Mouse (Mus musculus): ENCODE results near the gene Meis2.

Meis2 gene

DNA sequence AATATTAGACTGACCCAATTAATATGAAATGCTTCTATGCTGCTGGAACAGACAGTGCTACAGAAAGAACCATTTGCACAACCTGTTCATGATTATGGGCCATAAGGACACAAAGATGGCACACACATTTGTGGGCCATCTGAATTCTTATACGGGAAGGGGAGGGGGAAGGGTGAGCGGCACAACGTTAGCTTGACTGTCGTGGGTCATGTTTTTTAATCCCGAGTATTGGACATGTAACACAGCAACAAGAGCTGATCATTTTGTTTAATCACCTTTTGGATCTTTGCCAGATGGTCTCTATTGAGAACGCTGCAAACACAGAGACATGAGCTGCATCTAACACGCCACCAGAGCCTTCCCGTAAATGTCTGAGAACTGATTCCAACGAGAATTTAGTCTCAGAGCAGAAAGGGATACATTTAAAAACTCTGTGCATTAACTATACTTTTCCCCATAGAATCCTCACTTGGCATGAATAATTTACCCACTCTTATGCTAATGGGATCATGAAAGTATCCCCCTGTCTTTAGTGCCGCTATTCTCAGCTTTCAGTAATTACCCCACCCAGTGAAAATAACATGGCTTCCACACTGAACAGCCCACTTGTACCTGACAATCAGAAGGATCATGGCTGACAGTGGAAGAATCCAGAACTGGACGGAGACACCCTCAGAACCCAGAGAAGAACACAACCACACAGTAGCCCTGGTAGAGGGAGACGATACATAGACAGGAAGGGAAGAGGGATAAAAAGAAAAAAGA lies 22.5 kb downstream of the Meis2 start:
- TF ChIP-seq GATA4 (IDR thresholded peaks at IDR 0.05; ENCODE audit: insufficient replicate concordance, low read length) = no peak

DNA sequence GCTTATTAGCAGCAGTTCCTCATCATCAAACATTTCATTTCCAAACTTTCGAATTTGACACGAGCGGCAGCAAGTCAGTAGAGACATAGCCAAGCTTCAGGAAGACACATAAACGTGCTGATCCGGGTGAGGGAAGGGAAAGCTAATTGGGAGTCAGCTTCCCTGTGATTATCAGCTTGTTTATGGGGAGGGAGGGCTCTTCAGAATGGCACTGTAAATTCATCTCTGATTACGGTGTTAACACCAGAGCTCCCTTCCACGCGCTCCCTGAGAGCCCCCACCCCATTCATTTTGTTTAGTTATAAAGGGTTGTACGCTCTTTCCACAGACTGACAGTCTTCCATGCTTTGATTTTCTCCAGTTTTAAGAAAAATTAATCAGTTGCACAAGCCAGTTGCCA lies 23.2 kb downstream of the Meis2 start:
- TF ChIP-seq GATA4 (IDR thresholded peaks at IDR 0.05; ENCODE audit: insufficient replicate concordance, low read length) = no peak

- no peak for TF ChIP-seq GATA4 (IDR thresholded peaks at IDR 0.05; ENCODE audit: insufficient replicate concordance, low read length)
Measured at GRCm38 (mm10) chr2:116041683-116042262, 23.9 kb downstream of the Meis2 start.

- no peak for TF ChIP-seq GATA4 (IDR thresholded peaks at IDR 0.05; ENCODE audit: insufficient replicate concordance, low read length)
Measured at GRCm38 (mm10) chr2:116035345-116035744, 30.3 kb downstream of the Meis2 start.

DNA sequence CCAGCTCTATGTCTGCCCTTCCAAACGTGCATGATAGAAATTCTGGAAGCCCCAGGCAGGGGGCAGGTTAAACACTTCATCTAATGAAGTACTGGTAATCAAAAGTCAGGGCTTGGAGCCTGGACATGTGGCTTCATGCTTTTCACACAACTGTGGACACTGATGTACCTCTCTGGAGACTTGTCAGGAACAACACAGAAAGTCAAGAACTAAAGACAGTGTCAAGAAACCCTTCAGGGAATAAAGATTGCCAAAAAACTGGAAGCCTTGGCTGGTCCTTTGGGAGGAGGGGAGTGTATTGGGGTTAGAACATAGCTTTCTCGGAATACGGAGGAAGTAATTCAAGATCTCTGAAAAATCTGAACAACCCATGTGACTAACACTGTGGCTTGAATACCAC lies 37.5 kb downstream of the Meis2 start:
- no peak for TF ChIP-seq GATA4 (IDR thresholded peaks at IDR 0.05; ENCODE audit: insufficient replicate concordance, low read length)

GRCm38 (mm10) chr2:116022876-116023275 lies 42.8 kb downstream of the Meis2 start:
- no peak for TF ChIP-seq GATA4 (IDR thresholded peaks at IDR 0.05; ENCODE audit: insufficient replicate concordance, low read length)

DNA sequence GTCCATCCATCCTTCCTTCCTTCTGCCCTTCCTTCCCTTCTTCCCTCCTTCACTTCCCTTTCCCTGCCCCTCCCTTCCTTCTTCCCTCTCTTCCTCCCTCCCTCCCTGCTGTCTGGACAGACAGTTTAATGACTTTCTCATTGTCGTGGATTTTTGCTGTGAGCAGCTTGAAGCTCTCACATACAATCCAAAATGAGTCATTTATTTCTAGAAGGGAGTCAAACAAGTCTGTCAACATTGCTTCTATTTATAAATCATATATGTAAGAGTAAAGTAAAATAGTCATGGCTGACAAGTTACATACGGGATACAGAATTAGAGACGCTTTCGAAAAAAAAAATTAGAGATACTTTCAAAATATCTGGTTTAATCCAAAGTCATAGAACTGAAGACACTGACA lies 43.7 kb downstream of the Meis2 start:
- no peak for TF ChIP-seq GATA4 (IDR thresholded peaks at IDR 0.05; ENCODE audit: insufficient replicate concordance, low read length)

- no peak for TF ChIP-seq GATA4 (IDR thresholded peaks at IDR 0.05; ENCODE audit: insufficient replicate concordance, low read length)
Measured at GRCm38 (mm10) chr2:116021046-116021445, 44.6 kb downstream of the Meis2 start.

- no peak for TF ChIP-seq GATA4 (IDR thresholded peaks at IDR 0.05; ENCODE audit: insufficient replicate concordance, low read length)
Measured at GRCm38 (mm10) chr2:116020451-116020951, 45.1 kb downstream of the Meis2 start.

GRCm38 (mm10) chr2:116019959-116020358 lies 45.7 kb downstream of the Meis2 start:
- TF ChIP-seq GATA4 (IDR thresholded peaks at IDR 0.05; ENCODE audit: insufficient replicate concordance, low read length) = no peak

GRCm38 (mm10) chr2:116019466-116019794 lies 46.2 kb downstream of the Meis2 start:
- TF ChIP-seq GATA4 (IDR thresholded peaks at IDR 0.05; ENCODE audit: insufficient replicate concordance, low read length) = no peak

DNA sequence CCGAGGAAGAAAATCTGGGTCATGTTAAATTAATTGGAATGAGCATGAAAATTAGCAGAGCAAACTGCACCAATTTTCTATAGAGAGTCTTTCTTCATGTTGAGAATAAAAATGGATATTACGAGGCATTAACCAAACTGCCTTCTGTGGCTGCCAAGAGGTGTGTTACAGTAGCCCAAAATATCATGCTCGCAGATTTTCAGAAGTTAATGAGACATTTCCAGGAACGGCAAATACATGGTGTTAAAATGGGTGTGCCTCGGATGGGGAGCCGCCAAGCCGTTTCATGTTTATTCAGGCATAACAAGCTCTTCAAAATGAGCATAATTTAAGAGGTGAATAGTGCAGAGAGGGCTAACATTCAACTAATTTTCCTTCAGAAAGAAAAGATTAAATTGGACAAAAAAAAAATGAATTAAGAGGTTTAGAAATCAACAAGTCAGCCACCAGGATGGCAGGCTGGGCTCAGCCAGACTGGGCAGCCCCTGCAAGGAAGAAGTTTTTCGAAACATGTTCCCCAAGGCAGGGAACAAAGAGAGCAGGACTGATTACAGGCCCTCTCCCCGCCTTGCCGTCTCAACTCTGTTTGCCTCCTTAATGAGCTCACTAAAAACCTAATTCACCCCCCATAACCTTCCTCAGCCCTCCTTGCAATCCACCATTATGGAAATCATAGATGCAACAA lies 46.7 kb downstream of the Meis2 start:
- no peak for TF ChIP-seq GATA4 (IDR thresholded peaks at IDR 0.05; ENCODE audit: insufficient replicate concordance, low read length)

- TF ChIP-seq GATA4 (IDR thresholded peaks at IDR 0.05; ENCODE audit: insufficient replicate concordance, low read length) = peak; percentile 71; the same call in 1 of the 2 replicates
Measured at GRCm38 (mm10) chr2:116015520-116015919, 50.1 kb downstream of the Meis2 start.

DNA sequence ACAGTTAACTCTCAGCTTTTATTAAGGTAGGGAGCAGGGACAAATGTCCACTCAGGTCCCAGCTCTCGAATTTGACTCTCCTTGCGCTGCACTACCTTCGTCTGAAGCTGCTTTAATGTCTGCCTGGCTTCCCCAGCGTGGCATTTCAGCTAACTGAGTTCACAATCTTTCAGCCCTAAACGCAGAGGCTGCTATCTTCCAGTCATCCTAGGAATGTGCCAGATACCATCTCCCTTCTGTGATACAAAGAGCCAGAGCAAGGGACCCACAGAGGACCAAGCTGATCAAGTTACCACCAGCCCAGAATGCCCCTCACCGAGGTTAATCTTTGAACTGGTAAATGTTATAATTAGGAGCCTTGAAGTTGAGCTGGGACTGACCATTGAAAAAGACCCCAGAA lies 55.2 kb downstream of the Meis2 start:
- TF ChIP-seq GATA4 (IDR thresholded peaks at IDR 0.05; ENCODE audit: insufficient replicate concordance, low read length) = no peak

DNA sequence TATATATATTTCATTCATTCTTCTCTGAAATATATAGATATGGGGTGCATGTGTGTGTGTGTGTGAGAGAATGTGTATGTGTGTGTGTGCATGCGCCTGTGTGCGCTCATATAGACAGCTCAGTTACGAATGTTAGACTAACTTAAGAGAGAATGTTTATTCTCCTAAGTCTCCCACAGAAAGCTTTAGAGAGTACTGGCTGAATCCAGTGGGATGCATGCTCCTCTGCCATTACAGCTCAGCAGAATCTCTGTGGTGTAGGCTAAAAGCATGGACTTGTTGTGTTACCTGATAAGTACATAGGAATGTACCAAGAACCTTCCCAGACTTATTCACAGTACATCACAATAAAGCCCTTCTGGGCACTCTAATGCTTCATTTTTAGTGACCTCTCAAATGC lies 55.6 kb downstream of the Meis2 start:
- no peak for TF ChIP-seq GATA4 (IDR thresholded peaks at IDR 0.05; ENCODE audit: insufficient replicate concordance, low read length)

Data from liver, adult (tissue).